Mouse (Mus musculus): ENCODE measurements around the gene Mxd1.

The Mxd1 gene

DNA sequence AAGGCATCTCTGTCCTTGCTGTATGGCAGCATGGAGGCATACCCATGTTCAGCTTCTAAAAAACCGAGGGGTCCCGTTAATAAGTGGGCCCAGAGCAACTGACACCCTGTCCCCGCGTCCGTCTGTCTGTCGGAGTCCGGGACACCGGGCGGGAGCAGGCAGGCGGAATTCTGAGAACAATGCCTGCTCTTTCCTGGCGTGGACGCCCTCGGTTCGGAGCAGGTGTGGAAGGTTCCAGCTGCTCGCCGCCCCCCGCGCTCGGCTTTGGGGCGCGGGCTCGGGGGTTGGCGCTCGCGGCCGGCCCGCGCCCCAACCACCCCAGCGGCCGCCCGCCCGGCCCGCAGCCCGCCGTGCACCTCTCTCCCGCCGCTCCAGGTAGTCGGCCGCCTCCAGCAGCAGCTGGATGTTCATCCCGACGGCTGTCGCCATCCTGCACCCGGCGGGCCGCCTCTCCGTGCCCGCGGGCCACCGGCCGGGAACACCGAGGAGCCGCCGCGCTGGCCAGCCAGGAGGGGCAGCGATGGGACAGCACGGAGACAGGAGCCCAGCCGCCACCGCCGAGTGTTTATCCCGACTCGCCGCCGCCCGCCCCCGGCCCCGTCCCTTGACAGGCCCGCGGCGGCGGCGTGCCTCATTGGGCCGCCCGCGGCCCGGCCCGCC, at the start of gene Mxd1:
TSS of gene Mxd1 (minus strand) at position 582 of the 660 bp plus-strand sequence.
- peak in 1 of 2 experiments; percentile 21 for DNase-seq (ENCODE audit: low spot score in 2 of 2)

DNA sequence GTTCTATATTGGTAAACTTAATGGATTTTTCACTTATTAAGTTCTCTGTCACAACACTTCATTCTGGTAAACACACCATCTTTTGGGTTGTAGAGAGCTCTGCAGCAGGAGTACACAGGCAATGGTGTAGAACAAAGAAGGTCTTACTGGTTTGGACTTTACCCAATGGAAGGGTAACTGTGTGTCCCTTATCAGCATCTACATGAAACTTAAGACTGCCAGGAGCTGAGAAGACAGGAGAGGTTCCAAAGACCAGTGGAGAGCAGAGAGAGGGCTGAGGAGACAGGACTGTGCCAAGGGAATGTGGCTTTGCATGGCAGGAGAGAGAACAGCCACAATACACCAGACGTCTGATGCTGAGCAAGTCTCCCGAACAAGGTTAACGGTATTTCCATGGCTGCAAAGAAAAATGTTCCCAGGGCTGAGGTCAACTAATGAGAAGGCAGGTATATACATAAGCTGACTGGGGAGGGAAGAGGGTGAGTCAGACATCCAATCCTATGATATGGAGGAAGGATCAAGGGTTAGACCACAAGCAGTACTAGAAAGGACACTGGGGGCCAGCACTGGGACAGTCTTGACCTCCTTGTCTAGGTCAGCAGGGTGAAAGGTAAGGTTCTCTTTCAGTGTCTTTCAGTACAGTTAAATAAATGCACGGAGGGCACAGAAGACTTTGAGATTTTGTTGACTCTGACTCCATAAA, 39.3 kb upstream of the Mxd1 start:
- DNase-seq (ENCODE audit: low spot score in 2 of 2): no peak

DNA sequence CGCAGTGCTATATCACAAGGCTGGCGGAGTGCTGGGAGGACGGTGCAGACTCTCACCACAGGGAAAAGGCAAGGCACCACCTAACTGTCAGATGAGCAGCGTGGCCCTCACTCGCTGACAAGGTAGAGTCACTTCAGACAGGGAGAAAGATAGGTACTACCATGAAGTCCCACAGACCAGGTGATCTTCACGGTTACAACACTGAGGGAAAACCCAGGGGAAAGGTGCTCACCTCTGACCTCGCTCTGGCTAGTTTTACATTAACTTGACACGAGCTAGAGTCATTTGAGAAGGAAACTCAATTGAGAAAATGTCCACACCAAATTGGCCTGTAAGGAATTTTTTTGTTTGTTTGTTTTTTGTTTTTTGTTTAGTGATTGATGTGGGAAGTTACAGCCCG, 33.6 kb upstream of the Mxd1 start:
- DNase-seq (ENCODE audit: low spot score in 2 of 2): no peak

DNA sequence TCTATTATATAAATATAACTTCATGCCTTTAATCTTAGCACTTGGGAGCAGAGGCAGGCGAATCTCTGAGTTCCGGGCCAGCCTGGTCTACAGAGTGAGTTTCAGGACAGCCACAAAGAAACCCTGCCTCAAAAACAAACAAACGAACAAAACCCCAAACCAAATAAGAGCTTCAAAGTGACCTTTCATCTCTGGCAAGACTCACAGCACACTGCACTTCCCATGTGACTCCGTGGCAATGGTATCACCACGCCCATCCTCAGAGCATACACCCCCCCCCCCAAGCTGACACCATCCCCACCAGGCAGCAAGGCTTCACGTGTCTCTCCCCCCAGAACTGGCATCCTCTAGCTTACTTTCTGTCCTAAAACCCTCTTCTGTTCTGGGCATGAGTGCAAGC, 28.9 kb upstream of the Mxd1 start:
- no peak for DNase-seq (ENCODE audit: low spot score in 2 of 2)

DNA sequence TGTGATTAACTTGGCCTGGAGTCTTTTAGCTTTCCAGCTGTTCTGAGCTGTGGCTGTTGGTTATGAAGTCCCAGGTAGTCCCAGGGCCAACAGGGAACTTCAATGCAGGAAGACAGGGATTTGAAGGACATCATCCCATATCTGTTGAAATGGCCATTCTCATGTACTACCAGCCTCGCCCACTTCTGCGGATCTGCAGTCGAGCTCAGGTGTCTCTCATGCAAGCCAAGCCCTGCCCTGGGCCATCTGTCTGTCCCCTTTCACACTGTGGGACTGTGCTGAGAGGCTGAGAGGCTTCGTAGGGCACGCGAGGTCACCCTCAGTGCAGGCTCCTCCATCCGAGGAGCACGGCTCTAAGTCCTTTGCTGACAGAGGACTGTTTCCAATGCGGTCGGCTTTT, 27.3 kb upstream of the Mxd1 start:
- no peak for DNase-seq (ENCODE audit: low spot score in 2 of 2)

DNA sequence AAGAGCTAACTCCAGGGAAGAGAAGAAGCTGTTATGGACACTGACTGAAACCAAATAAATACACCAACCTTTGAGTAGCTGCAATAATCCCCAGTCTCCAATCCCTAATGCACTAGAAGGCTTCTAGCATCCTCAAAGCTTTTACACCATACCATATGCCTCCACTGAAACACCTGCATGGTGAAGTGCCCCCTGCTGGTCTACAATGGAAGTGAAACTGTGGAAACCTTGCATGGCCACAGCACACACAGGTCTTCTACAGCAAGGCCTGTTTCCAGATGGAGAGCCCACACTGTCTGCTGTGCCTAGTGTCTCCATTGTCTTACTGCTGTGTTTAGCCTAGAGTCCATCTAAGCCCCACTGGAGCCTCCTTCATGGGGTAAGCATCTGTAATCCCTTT, 25.5 kb upstream of the Mxd1 start:
- DNase-seq (ENCODE audit: low spot score in 2 of 2): peak in 1 of 2 experiments; percentile 27

DNA sequence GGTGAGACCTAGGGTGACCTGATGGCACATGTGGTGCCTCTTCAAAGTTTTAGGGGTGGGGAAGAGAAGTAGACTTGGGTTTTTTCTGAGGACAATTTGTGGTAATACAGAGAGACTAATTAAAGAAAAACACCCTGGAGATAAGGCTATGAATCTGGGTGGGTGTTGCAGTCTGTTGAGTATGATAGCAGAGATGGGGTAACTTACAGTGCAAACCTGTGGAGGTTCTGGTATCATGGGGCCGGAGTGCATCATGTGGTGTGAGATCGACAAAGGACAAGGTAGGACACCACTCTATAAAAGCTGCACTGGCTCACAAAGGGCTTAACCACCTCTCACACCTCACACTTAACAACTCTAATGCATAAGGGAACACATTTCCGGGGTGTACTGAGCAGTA, 20.7 kb upstream of the Mxd1 start:
- DNase-seq (ENCODE audit: low spot score in 2 of 2): no peak

DNA sequence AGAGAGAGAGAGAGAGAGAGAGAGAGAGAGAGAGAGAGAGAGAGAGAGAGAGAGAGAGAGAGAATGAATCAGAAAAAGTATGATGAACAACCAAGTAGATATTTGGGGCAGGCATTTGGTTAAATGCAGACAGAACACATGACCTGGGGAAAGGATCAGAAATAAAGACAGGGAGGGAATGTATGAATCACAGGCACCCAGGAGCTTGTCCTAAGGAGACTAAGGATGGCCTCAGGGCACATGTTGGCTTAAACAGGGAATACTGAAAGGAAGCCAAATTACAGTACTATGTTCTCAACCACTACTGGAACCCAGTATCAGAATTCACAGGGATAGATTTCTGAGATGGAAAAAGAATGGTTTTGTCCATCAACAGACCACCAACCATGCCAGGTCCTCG, 18.0 kb upstream of the Mxd1 start:
- DNase-seq (ENCODE audit: low spot score in 2 of 2): no peak

DNA sequence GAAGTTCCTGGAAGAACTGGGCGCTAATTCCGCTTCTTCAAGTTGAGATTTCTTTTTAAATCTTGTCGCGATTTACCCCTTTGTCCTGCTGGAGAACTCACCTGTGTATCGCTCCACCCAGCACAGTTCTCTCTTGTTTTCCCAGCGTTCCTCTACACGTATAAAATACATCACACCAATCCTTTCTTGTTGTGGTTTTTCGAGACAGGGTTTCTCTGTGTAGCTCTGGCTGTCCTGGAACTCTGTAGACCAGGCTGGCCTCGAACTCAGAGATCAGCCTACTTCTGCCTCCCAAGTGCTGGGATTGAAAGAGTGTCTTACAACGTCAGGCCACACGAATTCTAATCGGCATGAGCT, 15.7 kb upstream of the Mxd1 start:
- no peak for DNase-seq (ENCODE audit: low spot score in 2 of 2)

DNA sequence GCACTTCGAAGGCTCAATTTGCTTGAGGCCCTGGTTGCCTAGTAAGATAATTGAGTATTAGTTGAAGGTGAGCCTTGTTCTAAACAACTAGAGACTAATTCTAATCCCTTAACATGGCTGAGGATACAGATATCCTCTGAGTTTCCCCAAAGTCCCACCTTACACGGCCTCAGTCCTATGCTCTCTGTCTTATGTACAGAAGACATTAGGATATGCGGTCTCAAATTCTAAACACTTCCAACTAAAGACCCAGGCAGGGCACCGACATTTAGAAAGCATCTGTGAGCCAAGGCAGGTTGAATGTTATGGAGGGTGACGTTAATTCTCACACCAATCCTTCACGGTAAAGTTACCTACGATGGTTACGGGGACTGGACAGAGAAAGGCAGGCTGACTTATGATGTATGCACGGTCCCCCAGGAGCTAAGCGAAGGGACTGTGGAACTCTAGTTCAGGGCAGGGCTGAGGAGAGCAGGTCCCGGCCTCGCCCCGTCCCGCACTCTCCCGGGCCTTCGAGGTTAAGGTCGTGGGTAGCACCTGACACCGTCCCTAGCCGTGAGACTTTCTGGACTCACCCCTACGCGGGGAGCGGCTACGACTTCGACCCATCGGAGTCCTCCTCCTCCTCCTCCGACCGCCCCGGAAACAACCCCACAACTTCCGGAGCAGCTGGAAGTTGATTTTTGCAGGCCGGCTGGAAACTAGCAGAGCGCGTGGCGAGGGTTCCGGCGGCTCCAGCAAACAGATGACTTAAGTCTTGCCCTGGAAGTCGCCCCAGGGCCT, 15.1 kb upstream of the Mxd1 start, which contains the start of gene Snrnp27:
TSS of gene Snrnp27 (minus strand) at position 651 of the 783 bp plus-strand sequence.
- DNase-seq (ENCODE audit: low spot score in 2 of 2): peak; percentile 77 to 80

DNA sequence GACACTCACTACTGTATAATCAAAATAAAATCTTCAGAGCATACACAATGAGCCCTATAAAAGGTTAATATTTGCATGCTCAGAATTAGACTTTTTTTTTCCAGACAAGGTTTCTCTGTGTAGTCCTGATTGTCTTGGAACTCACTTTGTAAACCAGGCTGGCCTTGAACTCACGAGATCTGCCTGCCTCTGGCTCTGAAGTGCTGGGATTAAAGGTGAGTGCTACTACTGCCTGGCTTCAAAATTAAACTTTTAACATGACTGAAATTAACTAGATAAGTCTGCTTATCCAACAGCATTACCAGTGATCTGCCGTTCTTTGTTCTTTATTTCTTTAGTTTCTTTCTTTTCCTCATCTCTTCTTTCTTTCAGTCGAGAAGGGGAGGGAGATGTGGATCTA, 12.3 kb upstream of the Mxd1 start:
- no peak for DNase-seq (ENCODE audit: low spot score in 2 of 2)

DNA sequence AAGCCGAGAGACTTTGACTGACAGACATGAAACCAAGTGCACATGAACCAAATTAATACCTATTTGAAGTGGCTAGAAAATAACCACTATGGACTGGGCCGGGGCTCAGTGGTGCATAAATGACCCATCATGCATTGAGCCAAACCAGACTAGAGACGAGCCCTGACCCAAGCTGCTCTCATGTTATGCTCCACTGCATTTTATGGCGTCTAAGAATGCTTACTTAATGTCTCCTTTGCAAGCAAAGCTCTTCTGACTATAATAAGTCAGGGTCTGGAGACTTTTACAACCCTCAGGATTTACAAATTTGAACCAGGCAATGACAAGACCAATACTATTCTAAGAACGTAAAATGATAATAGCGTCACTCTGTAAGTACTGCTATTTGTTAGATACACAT, 9.4 kb upstream of the Mxd1 start:
- no peak for DNase-seq (ENCODE audit: low spot score in 2 of 2)

DNA sequence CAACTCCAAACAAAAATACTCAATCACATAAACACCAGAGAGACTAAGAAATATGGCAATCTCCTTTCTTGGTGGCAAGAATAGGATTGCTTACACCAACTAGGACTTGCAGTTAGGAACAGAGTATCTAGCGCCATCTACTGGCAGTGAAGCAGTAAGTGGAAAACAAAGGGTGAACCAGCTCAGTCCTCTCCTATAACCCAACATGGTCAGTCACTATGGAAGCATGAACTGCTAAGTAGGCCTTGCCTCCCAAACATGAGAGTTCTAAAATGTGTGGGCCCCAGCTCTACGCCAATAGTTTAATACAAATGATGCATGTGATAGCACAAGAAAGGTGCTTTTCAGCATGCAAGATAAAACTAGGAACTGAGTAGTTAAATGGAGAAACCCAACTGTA, 1.9 kb upstream of the Mxd1 start:
- DNase-seq (ENCODE audit: low spot score in 2 of 2): peak in 1 of 2 experiments; percentile 18

DNA sequence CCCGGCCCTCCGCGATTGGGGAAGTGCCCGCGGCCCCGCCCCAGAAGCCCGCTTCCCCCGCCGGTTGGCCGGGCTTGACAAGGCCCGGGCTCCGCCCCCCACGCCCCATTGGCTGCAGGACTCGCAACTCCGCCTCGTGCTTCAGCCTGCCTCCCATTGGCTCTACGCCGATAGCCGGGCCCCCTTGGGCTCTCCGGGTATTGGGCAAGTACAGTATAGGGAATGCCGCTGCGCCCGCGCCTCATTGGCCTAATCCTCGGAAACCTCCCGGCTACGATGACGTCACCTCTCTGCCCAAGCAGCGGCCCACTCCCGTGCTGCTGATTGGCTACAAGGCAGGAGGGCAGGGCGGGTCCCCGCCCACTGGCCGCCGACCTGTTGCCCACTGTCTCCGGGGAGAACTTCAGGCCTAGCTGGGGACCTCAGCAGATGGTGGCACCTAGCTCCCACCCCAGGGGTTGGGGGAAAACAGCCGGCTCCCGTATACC, 323 bp upstream of the Mxd1 start:
- peak; percentile 100 for DNase-seq (ENCODE audit: low spot score in 2 of 2)

DNA sequence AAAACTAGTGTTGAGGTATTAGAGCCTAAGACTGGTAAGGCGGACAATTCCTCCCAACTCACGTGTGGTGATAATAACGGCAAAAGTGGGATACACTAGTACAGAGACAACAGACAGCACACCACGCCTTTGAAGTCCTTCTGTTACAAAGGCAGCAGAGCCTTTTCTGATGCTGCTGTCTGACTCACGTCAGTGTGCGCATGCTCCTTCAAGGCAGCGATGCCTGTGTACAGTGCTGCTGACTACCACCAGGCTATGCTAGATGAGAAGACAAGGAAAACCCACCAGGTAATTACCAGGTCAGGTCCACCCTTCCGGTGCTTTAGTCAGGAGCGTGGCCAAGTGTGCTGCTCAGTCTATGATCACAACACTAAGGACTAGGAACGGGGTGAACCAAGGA, 1.9 kb downstream of the Mxd1 start:
- no peak for DNase-seq (ENCODE audit: low spot score in 2 of 2)

DNA sequence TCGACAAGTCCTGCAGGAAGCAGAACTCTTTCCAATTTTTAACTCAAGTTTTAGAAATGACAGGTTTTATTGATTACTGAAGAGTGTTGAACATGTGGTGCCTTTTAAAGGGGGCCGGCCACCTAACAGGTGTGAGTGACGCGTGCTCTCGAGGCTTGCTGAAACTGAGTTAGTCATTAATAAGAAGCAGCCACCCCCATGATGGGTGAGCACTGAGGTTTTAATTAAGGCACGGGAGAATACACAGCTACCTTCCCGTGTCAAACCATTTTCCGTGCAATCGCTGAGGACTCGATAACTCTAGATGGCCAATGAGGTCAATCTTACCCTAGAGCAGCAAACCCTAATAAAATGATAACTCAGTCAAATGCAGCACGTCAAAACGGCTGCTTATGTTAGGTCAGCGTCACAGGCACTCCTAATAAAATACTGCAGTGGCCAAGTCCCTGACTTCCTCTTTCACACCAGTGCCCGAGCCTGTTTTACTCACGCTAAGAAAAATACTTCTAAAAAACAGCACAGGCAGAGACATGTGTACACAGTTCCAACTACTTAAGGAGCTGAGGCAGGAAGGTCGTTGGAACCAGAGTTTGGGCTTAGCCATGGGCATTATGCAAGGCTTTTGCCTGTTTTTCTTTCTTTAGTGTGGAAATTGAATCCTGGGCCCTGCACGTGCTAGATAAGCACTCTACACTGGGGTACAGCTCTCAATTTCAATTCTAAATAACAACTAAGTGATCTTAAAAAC, 3.2 kb downstream of the Mxd1 start:
- no peak for DNase-seq (ENCODE audit: low spot score in 2 of 2)

DNA sequence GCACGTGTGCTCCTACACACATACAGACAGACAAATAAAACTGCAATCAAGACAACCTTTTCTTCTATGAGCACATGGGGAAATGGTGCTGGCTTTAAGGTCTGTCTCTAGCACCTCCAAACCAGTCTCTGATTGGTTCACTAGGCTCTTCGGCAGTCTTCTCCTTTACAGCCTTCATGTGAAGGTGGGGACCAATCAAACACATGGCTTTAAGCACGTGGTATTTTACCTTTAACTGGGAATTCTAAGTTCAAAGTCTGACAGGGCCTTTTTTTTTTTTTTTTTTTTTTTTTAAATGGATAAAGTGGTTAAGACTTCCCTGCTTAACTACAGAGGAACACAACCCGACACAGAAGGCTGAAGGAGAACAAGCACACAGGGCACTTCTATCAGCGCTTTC, 3.9 kb downstream of the Mxd1 start:
- DNase-seq (ENCODE audit: low spot score in 2 of 2): no peak

DNA sequence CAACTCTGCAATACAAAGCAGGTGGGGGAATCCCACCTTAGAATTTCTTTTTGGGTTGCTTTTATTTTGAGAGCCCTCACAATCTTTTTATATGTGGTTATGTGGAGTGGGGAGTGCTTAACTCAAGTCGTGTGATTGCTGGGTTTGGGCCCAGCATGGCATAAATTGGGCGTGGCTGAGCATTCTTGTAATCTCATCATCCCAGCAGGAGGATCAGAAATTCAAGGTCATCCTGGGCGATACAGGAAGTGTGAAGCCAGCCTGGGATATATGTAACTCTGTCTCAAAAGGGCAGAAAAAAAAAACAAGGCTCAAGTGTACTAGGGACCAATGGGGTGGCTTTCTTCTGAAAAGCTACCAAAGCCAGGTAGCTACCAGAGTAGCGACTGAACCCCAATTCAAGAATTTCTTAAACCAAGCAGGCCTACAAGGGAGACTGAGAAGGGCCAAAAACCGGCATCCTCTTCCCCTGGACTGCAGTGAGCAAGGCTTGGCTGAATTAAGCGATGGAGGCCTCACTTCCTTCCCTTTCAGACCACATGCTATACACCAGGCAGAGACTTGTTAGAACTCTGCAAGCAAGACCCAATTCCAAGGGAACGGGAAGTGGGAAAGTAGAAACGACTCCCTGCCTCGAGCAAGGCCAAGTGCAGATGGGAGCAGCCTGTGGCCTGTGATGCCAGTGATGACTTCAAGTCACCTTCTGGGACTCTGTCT, 8.6 kb downstream of the Mxd1 start:
- no peak for DNase-seq (ENCODE audit: low spot score in 2 of 2)

DNA sequence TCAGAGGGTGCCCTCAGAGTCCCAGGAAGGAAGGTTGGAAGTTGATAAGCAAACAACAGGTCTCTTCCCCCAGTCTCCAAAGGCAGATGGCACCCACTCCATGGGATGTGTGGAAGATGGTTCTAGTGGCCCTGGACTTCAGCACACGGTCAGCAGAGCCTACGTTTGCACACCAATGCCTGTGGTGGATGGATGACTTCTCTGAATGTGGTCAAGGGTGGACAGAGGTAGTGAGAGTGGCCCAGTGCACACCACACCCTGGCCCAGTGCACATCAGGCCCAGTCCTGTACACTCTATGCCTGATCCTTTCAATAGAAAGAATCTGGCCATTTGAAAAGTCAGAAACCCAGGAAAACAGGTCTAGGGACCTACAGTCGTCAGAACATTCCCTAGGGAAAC, 10.5 kb downstream of the Mxd1 start:
- DNase-seq (ENCODE audit: low spot score in 2 of 2): no peak

DNA sequence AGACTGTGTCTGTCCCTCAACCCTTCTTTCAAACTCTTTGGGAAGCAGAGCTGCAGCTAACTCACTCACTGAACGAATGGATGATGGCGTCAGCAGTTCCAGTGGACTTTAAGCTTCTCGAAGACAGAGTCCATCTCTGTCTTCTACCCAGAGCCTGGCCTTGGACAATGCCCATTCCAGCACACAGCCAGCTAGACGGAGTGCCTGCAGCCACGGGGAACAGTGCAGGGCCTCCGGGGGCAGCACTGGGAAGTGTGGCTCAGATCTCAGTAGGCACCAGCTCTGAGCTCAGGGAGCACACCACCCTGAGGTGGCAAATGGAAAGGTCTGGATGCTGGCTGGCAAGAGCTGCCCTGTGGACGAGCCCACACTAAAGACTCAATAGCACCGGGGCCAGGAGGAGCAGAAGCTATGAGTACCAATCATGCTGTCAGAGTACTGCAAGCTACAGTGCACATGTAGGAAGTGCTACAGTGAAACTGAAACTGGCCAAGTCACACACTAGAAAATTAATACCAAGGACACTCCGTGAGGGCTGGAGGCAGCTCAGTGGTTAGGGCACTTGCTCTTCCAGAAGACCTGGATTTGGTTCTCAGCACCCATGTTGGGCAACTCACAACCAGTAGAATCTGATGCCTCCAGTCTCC, 14.6 kb downstream of the Mxd1 start:
- DNase-seq (ENCODE audit: low spot score in 2 of 2): no peak

DNA sequence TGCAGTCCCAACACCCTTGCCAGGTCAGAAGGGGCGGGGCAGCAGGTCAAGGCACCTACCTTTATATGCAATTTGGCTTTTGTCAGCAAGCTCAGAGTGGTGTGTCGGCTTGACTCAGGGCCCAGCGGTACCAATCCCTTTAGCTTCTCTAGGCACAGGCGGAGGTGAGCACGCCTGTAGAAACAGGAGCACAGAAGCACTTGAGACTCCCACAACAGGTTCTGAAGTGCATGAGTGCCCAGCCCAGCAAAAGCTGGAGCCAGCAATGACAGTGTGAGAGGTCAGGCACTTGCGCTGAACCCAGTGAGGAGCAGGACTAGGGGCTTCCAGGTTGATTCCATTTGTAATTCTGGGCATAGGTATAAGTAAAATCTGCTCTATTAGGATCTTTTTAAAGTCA, 15.9 kb downstream of the Mxd1 start:
- no peak for DNase-seq (ENCODE audit: low spot score in 2 of 2)
